Mouse (Mus musculus): ENCODE results near the gene Slco2a1. TPM values are rescaled to one million over a fixed set of nuclear protein-coding genes. Genes with fewer than 3 reads are reported as not detected.

The Slco2a1 gene
- polyA plus RNA-seq, 1 experiment from 2014 or later, result 70.0 TPM

DNA sequence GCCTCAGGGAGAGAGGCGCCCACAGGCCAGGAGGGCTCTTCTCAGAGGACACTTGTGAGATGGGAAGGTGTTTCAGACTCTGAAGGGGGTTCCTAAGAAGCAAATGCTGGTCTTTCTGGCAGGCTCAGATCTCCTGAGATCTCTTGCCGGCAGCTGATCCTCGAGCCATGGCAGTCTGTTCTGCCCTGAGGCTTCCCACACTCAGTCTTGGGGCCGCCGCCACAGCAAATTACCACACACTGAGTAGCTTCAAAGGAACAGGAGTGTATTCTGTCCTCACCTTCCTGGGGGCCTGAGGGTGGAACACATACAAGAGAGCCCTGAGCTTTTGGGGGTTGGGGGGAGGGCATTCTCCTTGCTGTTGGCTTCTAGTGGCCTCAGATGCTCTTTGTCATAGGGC lies 156.8 kb downstream of the Slco2a1 start:
- Histone ChIP-seq H3K27me3 (replicated peaks; ENCODE audit: insufficient read depth, low read length) (no peaks in the 10 kb centered on the region), H3K9ac (replicated peaks; ENCODE audit: low read depth) (no peak overlapping the region), H3K9me3 (ENCODE audit: low read length) (no peaks in the 10 kb centered on the region), H3K4me3 (ENCODE audit: low read depth, low read length) (no peak overlapping the region), H3K36me3 (ENCODE audit: insufficient read depth, low read length) (no peaks in the 10 kb centered on the region), H3K27ac (ENCODE audit: low read length) (no peak overlapping the region), H3K4me2 (replicated peaks; ENCODE audit: low read depth, low read length) (no peak overlapping the region), H3K4me1 (ENCODE audit: insufficient read depth, low read depth, low read length) (no peaks in the 10 kb centered on the region)
- 69% methylated on average over 5 of the region's 5 CpGs for WGBS
- TF ChIP-seq CTCF (IDR thresholded peaks at IDR 0.05) (no peak), EP300 (IDR thresholded peaks at IDR 0.05) (no peak)
- ATAC-seq (no peak), DNase-seq (ENCODE audit: low spot score) (no peak)

Other genes starting within 250 kb of the Slco2a1 start
- 23.2 and 23.9 TPM in 2 replicates for gene Ryk, start 153.8 kb upstream of the Slco2a1 start, polyA plus RNA-seq (2015; fragmentation: Nextera tagmentation; extraction: Ambion mirVana)
- gene Rab6b, start 123.1 kb downstream of the Slco2a1 start, polyA plus RNA-seq (2015; fragmentation: Nextera tagmentation; extraction: Ambion mirVana), result 6.8 and 7.3 TPM in 2 replicates
- gene Srprb, start 213.4 kb downstream of the Slco2a1 start, polyA plus RNA-seq (2015; fragmentation: Nextera tagmentation; extraction: Ambion mirVana), result 39.4 and 40.5 TPM in 2 replicates
- gene Gm20425, start 241.6 kb downstream of the Slco2a1 start, polyA plus RNA-seq (2015; fragmentation: Nextera tagmentation; extraction: Ambion mirVana), result 7.3 and 10.7 TPM in 2 replicates
- gene Trf, start 241.7 kb downstream of the Slco2a1 start, polyA plus RNA-seq (2015; fragmentation: Nextera tagmentation; extraction: Ambion mirVana), result 523 and 670 TPM in 2 replicates